Mouse (Mus musculus) megakaryocyte, embryonic 14.5 days (primary cell): ENCODE results near the gene Ercc6l.

ENCODE experiments used
- FLI1 ChIP-seq: IDR thresholded peaks from 2 replicates; pipeline ENCODE4 v1.6.1; 2012; ENCODE audit warnings: low read length, inconsistent platforms, mixed read lengths
- GATA1 ChIP-seq: IDR thresholded peaks from 3 replicates; pipeline ENCODE4 v1.6.1; 2012; ENCODE audit warnings: mixed read lengths, low read length, inconsistent platforms, borderline replicate concordance

GRCm38 (mm10) chrX:102182575-102182974 lies 25.7 kb upstream of the Ercc6l start:
- TF ChIP-seq GATA1 (no peak), FLI1 (no peak)
